Mouse (Mus musculus) frontal cortex, postnatal 36 days (tissue): ENCODE measurements around the gene Etv4.

Experiments used
- DNase-seq, 2 experiments: peaks; one replicate each; pipeline ENCODE4 v3.0.0; 2022; ENCODE audit warnings: low spot score in 2 of 2

Gene Etv4

DNA sequence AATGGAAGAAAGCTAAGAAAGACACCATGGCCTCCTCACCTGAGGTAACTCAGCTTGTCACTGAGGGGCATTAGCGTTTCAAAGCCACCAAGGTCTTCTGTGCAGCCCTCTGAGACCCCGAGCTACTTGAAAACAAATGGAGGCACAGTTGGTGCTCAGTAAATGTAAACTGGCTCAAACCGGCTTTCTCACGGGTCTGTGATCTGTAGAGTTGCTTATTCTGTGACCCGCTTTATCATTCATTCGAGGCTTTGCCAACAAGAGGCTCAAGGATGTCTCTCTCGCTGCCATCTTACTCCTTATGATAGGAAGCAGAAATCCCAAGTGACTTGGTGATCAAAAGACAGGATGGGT, 658 bp upstream of the Etv4 start:
- no peak for DNase-seq

DNA sequence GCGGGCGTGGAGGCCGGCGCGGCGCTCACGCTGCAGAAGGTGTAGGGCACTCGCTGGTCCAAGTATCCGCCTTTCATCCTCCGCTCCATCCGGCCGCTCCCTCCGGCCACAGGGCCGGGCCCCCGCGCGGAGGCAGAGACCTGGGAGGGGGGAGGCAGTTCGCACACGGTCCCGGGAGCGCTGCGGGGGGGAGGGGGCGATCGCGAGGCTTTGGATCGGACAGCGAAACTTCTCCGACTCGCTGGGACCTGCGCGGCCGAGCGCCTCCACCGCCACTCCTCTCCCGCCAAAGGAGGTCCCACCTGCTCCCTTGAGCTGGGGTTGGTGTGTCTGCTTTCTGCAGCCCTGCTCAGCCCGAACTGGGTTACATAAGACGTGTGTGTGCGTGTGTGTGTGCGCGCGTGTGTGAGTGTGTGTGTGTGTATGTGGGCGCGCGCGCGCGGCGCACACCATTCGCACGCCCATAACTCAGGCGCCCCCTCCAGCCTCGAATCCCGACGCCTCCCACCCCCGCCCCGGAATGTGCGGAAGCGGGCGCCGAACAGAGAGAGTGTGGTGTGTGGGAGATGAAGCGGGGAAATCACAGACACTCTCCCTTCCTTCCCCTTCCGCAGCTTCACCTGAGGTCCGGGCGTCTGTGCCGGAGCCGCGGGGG, 556 bp downstream of the Etv4 start:
- peak in 1 of 2 experiments; percentile 46 for DNase-seq

DNA sequence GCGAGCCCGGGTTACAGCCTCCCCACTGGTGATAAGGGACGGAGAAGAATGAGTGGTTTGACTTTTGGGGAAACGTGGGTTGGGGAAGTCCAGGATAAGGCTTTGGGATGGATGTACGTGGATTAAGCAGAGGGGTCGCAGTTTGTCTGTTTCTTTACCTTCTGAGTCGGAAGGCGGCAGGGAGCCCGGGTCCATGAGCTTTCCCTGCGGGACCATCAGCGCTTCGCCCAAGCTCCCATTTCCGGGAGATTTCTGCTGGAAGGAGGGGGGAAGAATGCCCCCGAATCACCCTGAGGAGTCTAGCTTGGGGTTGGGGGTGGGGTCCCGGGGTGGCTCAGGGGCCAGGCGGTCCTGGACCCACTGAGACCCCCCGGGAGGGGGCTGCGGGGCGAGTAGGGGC, 1.1 kb downstream of the Etv4 start:
- no peak for DNase-seq

DNA sequence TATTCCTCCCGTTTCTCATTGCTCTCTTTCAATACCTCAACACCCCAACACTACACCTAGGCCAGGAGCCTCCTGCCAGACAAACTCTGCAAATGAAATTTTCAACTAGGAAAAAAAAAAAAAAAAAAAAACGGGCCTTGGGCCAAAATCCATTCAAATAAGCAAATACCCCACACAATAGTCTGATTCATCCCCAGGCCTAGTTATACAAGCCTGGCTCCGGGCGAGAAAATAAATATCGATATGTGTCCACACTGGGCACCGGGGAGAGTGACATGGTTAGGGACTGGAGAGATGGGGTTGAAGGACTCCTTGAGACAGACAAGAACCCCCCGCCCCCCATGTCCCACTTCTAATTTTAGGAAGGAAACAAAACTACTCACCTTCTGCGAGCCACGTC, 1.6 kb downstream of the Etv4 start:
- no peak for DNase-seq

DNA sequence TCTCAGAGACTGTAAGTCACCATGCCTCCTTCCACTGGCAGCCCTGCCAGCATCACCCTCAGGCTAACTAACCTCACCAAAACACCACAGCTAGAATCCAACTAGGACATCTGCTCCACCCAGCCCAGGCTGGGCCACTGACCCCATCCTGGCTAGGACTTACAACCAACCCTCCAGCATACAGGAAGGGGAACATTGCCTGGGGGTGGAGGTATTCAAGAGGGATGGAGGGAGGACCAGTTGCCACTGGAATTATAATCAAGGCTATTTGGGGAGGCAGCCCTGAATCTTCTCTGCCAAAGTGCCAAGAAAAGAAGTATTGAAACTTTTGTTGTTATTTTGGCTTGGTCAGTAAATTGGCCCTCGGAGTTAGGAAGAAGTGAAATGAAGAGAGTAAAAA, 2.0 kb downstream of the Etv4 start:
- no peak for DNase-seq

DNA sequence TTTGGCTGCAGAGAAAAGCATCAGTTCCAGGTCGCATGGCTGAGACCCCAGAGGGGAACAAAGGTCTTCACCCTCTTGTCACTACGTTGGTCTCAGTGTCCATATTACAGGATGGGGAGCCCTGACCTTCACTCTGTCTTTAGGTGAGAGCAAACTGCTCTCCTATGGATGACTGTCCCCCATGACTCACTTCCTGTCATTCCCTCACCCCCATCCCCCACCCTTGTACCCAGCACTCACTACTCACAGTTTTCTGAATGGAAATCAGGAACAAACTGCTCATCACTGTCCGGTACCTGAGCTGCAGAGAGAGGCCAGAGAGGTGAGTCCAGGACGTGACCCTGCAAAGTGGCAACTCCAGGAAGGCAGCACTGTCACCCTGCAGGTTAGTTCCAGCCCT, 8.3 kb downstream of the Etv4 start:
- DNase-seq = no peak

DNA sequence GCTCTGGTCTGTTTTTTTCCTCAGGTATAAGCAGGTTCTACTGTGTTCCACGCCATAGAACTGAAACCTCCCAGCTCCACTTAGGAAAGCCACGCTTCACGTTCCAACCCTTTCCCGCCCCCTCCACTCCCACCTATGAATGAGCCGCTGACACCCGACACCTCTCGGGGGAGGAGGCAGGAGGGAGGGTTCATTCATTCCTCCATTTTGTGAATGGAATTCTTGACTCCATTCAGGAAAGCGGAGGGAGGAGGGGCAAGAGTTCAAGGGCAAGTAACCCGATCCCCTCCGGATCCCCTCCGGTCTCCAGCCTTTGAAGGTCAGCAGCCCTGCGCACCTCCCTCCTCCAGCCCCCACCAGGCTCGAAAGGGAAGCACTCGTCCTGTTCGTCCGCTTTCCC, 12.7 kb downstream of the Etv4 start:
- no peak for DNase-seq

DNA sequence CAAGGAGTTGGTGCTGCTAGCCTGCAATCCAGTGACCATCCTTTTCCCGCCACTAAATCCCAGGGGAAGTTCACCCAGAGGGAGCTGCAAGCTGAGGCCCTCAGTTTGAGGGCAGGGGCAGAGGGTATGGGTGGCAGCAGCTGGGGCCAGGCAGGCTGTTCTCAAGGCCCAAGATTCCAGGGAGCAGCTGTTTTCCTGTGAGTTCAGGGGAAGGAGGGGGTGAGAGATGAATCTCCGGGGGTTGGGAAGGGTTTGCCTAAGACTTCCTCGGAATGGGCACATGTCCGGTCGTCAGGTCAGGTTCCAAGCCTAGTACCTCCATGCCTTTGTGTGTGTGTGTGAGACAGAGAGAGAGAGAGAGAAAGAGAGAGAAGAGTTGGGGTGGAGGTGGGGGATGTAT, 13.1 kb downstream of the Etv4 start:
- no peak for DNase-seq

DNA sequence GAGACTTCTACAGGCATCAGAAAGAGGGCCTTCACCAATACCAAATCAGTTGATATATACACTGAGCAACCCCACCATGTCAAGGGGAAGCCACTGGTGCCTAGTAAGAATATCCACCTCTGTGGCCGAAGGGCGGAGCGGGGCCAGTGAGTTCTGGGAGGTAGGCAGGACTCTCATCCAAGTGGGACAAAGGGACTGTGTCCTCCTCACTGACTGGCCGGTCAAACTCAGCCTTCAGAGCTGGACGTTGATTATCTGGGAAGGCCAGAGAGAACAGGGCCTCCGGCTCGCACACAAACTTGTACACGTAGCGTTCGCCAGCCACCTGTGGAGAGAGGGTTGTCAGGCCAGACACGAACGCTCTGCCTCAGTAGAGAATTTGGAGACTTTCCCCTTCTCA, 14.9 kb downstream of the Etv4 start:
- DNase-seq = no peak

DNA sequence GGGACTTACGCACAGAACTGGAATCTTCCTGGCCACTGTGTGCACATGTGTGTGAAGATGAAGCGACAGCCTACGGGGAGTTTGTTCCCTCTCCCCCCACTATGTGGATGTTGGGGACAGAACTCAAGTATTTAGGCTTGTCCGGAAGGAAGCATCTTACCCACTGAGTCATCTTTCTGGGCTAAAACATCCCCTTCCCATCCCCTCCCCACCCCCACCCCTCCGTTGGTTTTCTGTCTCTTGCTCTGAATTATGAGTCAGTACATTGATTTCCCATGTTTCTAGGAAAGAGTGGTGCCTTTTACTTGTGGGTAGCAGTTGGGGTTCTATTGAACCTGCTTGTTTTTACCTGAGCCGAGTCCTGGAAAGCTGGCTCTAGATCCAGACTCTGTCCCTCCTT, 16.4 kb downstream of the Etv4 start:
- DNase-seq = no peak

DNA sequence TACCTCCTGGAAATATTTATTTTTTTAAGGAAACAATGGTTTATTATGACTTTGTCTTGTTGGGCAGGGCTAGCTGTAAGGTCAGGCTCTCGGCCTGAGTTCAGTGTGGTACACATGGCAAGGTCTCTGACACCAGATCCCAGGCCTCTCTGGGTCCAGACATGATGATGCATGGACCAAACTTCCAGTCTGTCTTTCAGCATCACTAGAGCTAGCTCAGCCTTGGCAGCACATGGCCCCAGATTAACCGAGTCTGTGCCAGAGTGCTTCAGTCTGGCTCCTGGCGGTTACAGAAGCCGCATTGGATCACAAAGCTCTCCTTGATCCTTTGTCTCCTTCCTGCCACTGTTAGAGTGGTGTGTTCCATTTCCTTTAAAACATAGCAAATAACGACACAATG, 17.8 kb downstream of the Etv4 start:
- no peak for DNase-seq

DNA sequence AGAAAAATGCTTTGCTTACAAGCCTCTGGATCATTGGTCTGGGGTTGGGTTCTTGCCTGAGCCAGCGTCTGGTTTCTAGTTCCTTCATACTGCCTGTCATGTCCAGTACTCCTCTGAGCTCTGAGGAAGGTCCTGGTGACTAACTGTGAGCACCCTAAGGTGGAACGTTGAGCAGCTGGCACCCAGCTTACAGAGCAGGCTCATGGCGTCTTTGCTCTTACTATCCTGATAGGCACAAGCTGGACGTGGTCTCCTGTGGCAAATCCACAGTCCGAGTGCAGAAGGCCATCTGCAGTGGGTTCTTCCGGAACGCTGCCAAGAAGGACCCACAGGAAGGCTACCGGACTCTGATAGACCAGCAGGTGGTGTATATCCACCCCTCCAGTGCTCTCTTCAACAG, 20.6 kb downstream of the Etv4 start:
- DNase-seq = no peak

DNA sequence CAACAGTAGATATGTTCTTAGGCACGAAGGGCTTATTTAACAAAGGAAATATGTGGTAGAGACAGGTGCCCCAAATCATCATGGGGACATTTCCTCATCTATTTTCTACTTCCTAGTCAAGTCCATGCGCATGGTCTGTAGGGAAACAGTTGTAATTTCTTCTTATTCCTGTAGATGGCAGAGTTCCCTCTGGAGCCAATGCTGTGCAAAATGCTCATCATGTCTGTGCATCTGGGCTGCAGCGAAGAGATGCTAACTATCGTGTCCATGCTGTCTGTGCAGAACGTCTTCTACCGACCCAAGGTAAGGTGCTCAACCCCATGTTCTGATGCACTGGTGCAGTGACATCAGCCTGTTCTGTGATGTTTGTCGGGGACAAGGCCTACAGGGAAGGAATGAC, 21.4 kb downstream of the Etv4 start:
- peak in 1 of 2 experiments; percentile 63 for DNase-seq

DNA sequence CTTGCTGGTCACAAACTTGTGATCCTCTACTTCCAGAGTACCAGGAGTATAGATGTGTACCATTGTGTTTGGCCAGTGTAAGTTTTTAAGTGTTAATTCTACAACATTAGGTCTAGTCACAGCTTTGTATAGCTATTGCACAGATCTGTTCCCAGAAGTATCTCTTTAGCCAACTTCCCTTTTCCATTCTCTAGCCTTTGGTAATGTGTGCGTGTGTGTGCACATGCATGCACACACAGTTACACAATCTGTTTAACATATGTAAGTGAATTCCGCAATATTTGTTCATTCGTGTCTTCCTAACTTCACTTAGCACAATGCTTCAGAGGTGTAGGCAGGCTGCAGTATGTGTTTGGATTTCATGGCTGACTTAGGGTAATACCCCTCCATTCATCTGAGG, 25.6 kb downstream of the Etv4 start:
- DNase-seq = no peak

DNA sequence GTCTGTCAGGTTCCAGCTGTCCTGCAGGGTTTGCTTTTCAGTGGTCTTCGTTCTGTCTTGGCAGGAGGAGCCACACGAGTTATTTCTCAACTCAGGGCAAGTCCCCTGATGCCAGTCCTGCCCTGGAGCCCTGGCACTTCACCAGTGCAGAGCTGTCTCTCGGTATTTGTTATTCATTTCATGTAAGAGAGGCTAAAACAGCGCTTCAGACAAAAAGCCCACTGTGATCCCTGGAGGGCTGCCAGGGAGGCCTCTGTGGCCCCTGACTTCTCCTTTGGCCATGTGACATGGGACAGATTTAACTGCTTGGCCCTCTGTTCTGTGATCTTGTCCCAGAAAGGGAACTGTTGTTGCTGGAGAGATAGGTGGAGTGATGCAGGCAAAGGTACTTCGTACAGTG, 26.7 kb downstream of the Etv4 start:
- peak; percentile 34 for DNase-seq

DNA sequence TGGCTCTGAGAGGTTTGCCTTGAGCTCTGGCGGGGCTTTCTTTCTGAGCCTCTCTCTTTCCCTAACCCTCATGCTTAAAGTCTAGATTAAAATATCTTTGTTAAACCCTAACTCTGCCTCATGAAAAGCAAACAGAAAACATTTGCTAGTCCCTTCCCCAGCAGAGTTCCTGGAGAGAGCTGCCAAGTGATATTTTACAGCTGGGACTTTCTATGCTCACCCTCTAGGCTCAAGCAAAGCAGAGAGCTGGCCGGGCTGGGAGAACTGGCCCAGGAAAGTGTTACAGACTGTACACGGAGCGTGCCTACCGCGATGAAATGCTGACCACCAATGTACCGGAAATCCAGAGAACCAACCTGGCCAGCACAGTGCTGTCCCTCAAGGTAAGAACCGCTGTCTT, 27.8 kb downstream of the Etv4 start:
- DNase-seq = no peak

DNA sequence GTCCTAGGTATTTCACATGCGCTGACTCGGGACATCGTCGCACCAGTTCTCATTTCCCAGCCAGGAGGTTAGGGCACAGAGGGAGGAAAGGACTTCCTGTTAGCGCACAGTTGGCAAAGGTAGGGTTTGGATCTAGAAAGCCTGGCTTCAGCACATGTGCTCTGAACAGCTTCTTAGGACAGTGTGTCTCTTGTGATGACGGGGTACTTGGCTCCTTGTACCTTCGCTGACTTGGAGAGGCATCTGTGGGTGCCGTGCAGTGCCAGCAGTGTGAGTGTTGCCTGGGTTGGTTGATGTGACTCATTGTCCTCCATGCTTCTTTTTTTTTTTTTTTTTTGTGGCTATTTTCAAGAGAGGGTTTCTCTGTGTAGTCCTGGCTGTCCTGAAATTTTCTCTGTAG, 28.6 kb downstream of the Etv4 start:
- DNase-seq = no peak

DNA sequence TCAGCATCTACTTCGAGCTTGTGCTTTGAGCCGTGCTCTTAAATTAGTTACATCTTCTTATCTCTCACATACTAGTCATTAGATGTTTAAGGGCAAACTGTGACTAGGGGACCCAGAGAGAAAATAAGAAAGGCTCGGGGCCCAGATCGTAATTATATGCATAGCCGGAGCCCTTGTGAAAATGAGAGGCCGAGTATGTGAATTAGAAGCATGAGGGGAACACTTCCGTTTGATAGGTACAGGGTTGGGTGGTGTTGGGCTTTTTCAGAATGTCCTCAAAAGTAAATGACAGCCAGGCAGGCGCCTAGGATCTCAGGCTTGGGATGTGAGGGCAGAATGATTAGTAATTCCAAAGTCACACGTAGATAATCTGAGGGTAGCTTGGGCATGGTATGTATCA, 51.6 kb downstream of the Etv4 start:
- DNase-seq = no peak

DNA sequence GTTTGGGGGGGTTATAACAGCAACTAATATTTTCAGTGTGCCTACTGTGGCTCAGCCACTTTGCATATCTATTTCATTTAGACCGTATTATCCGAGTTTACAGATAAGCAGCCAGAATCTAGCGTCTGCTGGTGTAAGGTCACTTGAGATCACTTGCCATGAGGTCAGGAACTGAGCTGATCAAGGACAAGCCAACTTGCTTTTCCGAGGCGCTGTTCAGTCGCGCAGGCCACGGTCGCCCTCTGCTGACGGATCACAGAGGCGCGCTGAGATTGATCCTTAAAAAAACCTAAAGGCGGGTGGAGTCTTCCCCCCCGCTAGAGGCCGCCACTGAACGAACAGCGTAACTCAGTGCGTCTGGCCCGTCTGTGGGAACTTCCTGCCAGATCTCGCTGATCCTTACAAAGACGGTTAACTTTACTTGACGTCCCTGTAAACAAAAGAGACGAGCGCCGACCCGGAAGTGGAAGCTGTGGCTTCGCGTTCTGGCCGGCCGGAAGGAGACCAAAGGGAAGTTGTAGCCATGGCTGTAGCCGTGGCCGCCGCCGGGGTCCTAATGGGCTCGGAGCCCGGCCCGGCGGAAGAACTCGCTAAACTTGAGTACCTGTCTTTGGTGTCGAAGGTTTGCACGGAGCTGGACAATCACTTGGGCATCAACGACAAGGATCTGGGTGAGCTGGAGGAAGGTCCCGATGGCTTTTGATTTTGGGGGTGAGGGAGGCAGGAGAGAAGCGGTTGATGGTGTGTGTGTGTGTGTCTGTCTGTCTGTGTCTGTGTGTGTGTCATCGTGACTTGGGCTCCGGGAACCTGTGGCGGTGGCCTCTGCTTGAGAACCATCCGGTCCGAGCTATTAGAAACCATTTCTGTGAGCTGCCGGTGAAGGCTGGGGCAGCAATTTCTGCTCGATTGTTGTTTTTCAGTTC, 52.4 kb downstream of the Etv4 start, which contains the start of gene Dhx8:
Dhx8 (plus strand) TSS at position 402 of the 923 bp plus-strand sequence.
- peak; percentile 99 for DNase-seq

DNA sequence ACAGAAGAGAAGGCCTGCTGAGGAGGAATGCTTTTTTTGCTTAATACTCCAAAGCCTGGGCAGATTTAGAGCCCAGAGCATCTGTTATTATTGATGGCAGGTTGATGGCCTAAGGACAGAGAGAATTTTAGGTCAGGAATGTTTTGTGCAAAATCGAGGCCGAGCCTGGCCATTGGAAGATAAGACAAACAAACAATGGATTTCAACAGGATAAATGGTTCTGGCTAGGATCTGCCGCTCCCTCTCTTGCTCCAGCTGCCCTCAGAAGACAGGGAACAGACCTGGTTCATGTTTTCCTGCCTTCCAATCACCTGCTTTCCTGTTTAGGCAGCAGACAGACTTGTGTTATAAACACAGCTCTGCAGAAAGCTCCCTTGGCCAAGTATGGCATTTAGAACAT, 55.9 kb downstream of the Etv4 start:
- DNase-seq = no peak

DNA sequence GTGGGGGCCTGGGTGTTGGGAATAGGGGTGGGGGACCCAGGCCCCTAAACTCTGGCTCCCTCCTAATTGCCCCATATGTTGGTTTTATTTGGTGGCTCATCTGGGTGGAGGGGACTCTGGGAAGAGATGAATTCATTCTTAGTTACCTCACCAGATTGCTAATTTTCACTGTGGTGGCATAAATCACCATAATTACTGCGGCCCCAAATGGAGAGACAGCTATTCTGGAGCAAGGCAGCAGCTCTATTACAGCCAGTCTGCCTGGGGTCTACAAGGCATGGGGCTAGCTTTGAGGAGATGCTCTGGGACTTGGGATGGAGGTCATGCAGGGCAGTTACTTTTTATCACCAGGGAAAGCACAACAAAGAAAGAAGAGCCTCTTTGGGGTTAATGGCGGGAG, 58.4 kb downstream of the Etv4 start:
- no peak for DNase-seq

DNA sequence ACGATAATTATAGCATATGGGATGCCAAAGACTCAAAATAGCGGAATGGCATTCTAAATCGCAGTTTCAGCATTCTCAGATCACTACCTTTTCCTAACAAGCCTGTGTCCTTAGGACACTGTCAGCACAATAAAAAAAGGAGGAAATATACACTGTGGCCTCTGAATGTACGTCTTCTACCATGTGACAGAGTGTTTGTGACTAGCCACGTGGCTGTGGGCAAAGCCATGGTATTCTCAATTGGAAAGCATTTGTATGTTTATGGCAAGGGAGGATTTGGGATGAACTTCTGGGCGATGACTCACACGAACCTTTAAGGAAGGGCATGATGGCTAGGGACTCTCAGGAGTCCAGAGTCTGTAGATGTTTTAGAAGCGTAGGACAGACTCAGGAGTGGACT, 60.1 kb downstream of the Etv4 start:
- no peak for DNase-seq

DNA sequence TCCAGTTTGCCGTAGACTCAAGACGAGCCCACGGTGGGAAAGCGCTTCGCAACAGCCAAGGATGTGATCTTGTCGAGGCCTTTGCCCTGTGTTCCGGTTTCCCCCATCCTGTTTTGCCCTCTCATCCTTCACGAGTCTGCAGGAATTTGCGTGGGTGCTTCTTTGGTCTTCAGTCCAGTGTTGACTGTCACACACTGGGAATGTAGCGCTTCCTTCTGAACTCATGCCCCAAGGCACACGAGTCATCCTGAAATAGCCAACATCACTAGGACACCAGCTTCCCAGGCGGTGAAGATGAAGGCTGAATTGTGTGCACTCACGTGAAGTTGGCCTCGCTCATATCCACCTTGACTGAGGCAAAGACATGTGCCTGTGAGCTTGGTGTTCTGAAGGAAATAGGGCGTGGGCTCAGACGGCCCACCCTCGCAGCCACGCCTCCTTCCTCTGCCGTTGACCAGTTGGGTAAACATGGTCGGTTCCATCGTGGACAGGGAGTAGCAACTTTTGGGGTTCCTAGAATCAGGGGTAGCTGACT, 65.1 kb downstream of the Etv4 start:
- no peak for DNase-seq
